Mouse (Mus musculus): ENCODE results near the gene Ncstn.

- no peak for TF ChIP-seq POLR2A (IDR thresholded peaks at IDR 0.05; ENCODE audit: low read depth, low read length)
- no peak for TF ChIP-seq CTCF (conservative IDR thresholded peaks at IDR 0.05; ENCODE audit: insufficient read depth, insufficient read length, low read depth, low read length)
These were observed 4.6 kb downstream of the Ncstn start for GRCm38 (mm10) chr1:172077981-172078380.
